Mouse (Mus musculus): ENCODE measurements around the gene Cyp11a1.

DNA sequence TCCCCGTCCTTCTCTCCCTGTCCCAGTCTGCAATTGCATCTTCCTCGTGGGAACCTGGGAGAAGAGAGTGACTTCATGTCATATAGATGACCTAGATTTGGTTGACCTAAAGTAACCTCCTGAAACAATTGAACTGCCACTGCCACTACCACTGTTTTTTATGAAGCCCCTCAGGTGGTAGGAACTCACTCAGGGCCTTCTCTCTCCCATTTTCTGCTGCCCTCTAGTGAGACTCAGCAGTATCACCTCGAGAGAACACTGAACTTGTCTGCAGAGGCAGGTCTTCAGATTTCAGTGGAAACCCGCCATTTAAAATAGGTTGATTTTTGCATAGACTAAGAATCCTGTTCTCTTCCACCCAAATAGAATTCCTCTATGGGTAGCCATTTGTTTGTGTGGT lies 10.9 kb upstream of the Cyp11a1 start:
- peak; percentile 36; the same call in 1 of the 2 replicates for TF ChIP-seq CTCF (IDR thresholded peaks at IDR 0.05; ENCODE audit: control insufficient read depth, insufficient read depth, low read length)
- TF ChIP-seq POLR2A (IDR thresholded peaks at IDR 0.05; ENCODE audit: borderline replicate concordance, control insufficient read depth, low read depth, low read length): no peak
